ENCODE assay signal across 38 mouse cellular contexts in genomic region chr3:90686835-90687234, GRCm38 (mm10). TPM values are rescaled to one million over a fixed set of nuclear protein-coding genes. Genes with fewer than 3 reads are reported as not detected.
"Had no signal": no experiment of that assay in that cellular context is flagged by ENCODE, and none has a peak within 500 bp of the region (broad histone marks: within the 10 kb centered on the region; RNA-seq: fewer than 3 reads in every experiment).

No protein-coding gene starts in this region.

- H3K27ac ChIP-seq: heart, adult 2 months; heart, embryonic 10.5 days; hindbrain, embryonic 10.5 days; hindbrain, embryonic 12.5 days; hindbrain, embryonic 14.5 days; intestine, embryonic 15.5 days; layer of hippocampus, adult 2 months; limb, embryonic 10.5 days; limb, embryonic 12.5 days; liver, embryonic 13.5 days had no signal

- DNase-seq: gastrocnemius, postnatal 14 days; gastrocnemius, postnatal 36 days; heart, adult 2 months; heart, postnatal 10 days; heart, postnatal 4 days; kidney, adult 18-20 months; kidney, adult 8-10 months; kidney, postnatal 10 days; kidney, postnatal 25 days; kidney, postnatal 4 days; layer of hippocampus, adult 9-11 months; layer of hippocampus, postnatal 36 days; liver; liver, embryonic 13.5 days had no signal

- H3K4me3 ChIP-seq: heart, adult 2 months; heart, embryonic 10.5 days; heart, embryonic 12.5 days; hindbrain, embryonic 10.5 days; hindbrain, embryonic 12.5 days; intestine, embryonic 15.5 days; layer of hippocampus, adult 2 months; limb, embryonic 10.5 days; limb, embryonic 12.5 days; liver, embryonic 13.5 days had no signal

- H3K4me2 ChIP-seq: heart, embryonic 12.5 days; hindbrain, embryonic 12.5 days; hindbrain, embryonic 14.5 days; intestine, embryonic 15.5 days; limb, embryonic 12.5 days; liver, embryonic 13.5 days had no signal

- H3K36me3 ChIP-seq: heart, embryonic 10.5 days; heart, embryonic 12.5 days; hindbrain, embryonic 10.5 days; hindbrain, embryonic 12.5 days; intestine, embryonic 15.5 days; limb, embryonic 10.5 days; limb, embryonic 12.5 days; liver, embryonic 13.5 days had no signal

- H3K27me3 ChIP-seq: heart, embryonic 12.5 days; hindbrain, embryonic 12.5 days; intestine, embryonic 15.5 days; limb, embryonic 12.5 days; liver, embryonic 13.5 days had no signal

- H3K4me1 ChIP-seq: heart, embryonic 10.5 days; heart, embryonic 12.5 days; hindbrain, embryonic 10.5 days; hindbrain, embryonic 12.5 days; intestine, embryonic 15.5 days; limb, embryonic 10.5 days; limb, embryonic 12.5 days; liver, embryonic 13.5 days had no signal

- H3K9me3 ChIP-seq: heart, embryonic 10.5 days; heart, embryonic 12.5 days; hindbrain, embryonic 10.5 days; hindbrain, embryonic 12.5 days; intestine, embryonic 15.5 days; limb, embryonic 10.5 days; limb, embryonic 12.5 days; liver, embryonic 13.5 days had no signal

- H3K9ac ChIP-seq: heart, embryonic 12.5 days; hindbrain, embryonic 12.5 days; hindbrain, embryonic 14.5 days; intestine, embryonic 15.5 days; limb, embryonic 12.5 days; liver, embryonic 13.5 days had no signal

- ATAC-seq: hindbrain, embryonic 16.5 days; inflammation-experienced regulatory T-cells, adult 6 months; intestine, embryonic 15.5 days; intestine, postnatal 0 days had no signal

RNA-seq across cellular contexts. Expression of gene S100a9, which starts 8.7 kb away (rescaled TPM):
- total RNA-seq: gastrocnemius, adult 18-20 months; gastrocnemius, adult 8-10 months; gastrocnemius, postnatal 36 days; layer of hippocampus, adult 2 months; left cerebral cortex, adult 8-10 months; left cerebral cortex, postnatal 10 days; left cerebral cortex, postnatal 36 days had no signal
- polyA plus RNA-seq: heart, embryonic 10.5 days; hindbrain, embryonic 10.5 days had no signal

RNA-seq across cellular contexts. Expression of gene S100a8, which starts 18.1 kb away (rescaled TPM):
- total RNA-seq: gastrocnemius, adult 18-20 months; gastrocnemius, postnatal 36 days; layer of hippocampus, adult 2 months; layer of hippocampus, postnatal 14 days had no signal
- polyA plus RNA-seq: heart, embryonic 10.5 days; hindbrain, embryonic 10.5 days had no signal

RNA-seq across cellular contexts. Expression of gene S100a7a, which starts 33.0 kb away (rescaled TPM):
- total RNA-seq: gastrocnemius, adult 18-20 months; gastrocnemius, adult 8-10 months; heart, postnatal 4 days had no signal
- polyA plus RNA-seq: heart, embryonic 10.5 days; heart, embryonic 14.5 days; hindbrain, embryonic 10.5 days; hindbrain, embryonic 12.5 days; hindbrain, embryonic 14.5 days; inflammation-experienced regulatory T-cells, adult 6 months; kidney, embryonic 14.5 days; limb, embryonic 10.5 days; limb, embryonic 12.5 days; liver, embryonic 13.5 days had no signal

RNA-seq across cellular contexts. Expression of gene Pglyrp4, which starts 39.9 kb away (rescaled TPM):
- total RNA-seq: gastrocnemius, adult 18-20 months; gastrocnemius, adult 8-10 months; gastrocnemius, postnatal 14 days; gastrocnemius, postnatal 36 days; heart, adult 2 months; heart, postnatal 10 days; heart, postnatal 25 days; heart, postnatal 4 days; layer of hippocampus, adult 2 months; layer of hippocampus, postnatal 14 days; layer of hippocampus, postnatal 36 days; left cerebral cortex, adult 18-20 months; left cerebral cortex, adult 8-10 months; left cerebral cortex, postnatal 10 days; left cerebral cortex, postnatal 36 days had no signal
- polyA plus RNA-seq: heart, adult 2 months; heart, embryonic 10.5 days; heart, embryonic 12.5 days; heart, embryonic 14.5 days; heart, embryonic 16.5 days; hindbrain, embryonic 10.5 days; hindbrain, embryonic 12.5 days; hindbrain, embryonic 14.5 days; hindbrain, embryonic 16.5 days; inflammation-experienced regulatory T-cells, adult 6 months; intestine, embryonic 15.5 days; intestine, postnatal 0 days; kidney, embryonic 14.5 days; kidney, embryonic 16.5 days; limb, embryonic 10.5 days; limb, embryonic 12.5 days; liver, embryonic 13.5 days had no signal
